Mouse (Mus musculus) small intestine, adult 2 months (tissue): ENCODE data around the gene Cpne9.

Experiments
- CTCF ChIP-seq: fragments of 200-500 bp; IDR thresholded peaks from 2 replicates; pipeline ENCODE4 v1.5.1; 2012; ENCODE audit warnings: low read depth, mild to moderate bottlenecking, control low read depth, inconsistent platforms, low read length, moderate library complexity, mixed read lengths; ENCODE audit not compliant: insufficient replicate concordance, insufficient read length; ENCODE audit errors: extremely low read depth
- POLR2A ChIP-seq: fragments of 200-500 bp; IDR thresholded peaks from 2 replicates; pipeline ENCODE4 v1.6.1; 2012; ENCODE audit warnings: low read depth, mild to moderate bottlenecking, control low read depth, inconsistent platforms, low read length, moderate library complexity

DNA sequence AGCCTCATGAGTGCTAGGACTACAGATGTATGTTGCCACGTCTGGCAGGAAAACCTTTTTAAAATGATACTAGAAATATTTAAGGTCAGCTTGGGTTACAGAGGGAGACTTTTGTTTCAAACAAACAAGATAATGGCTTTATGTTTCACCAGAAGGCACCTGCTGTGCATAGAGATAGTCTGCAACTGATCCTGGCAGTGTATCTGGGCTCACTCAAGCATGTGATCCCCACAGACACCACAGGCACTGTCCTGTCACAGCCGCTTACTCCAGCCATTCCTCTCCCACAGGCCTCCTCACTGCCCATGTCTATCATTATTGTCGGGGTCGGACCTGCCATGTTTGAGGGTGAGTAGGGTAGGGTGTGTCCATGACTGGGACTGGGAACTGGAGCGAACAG is 19.2 kb downstream of the Cpne9 start:
- TF ChIP-seq POLR2A (no peak), CTCF (no peak)
